Mouse (Mus musculus): ENCODE data around the gene Cd40.
A peak's percentile ranks its signal among the peaks of the same experiment; 100 is the strongest.

Gene Cd40

DNA sequence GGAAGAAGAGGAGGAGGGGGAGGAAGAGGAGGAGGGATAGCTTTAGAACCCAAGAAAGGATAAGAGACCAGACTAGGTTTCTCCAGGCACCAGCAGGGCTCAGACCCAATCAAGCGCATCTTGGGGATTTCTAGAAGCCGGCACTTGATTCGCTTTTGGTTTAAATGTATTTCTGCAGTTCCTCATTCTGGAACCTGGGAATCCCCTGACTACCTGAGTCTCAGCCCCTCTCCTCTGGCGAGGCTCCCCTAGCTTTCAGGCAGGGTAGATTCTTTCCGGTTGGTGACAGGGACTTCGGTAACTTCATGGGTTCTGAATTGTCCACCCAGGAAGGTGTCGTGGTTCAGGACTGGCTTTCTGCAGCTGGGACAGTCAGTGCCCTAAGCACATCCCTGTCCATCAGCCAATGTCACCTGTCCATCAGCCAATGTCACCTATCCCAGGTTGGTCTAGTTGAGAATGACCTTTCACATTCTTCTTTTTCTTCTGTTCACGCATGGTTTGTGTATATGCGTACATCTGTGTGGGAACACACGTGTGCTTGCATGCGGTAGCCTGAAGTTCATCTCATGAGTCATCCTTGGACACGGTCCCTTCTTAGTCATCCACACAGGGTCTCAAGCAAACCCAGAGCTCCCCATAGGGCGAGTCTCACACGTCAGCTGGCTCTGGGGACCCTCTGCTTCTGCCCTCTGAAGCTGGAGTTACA, 1.1 kb downstream of the Cd40 start:
- DNase-seq (ENCODE audit: low spot score), result no peak

DNA sequence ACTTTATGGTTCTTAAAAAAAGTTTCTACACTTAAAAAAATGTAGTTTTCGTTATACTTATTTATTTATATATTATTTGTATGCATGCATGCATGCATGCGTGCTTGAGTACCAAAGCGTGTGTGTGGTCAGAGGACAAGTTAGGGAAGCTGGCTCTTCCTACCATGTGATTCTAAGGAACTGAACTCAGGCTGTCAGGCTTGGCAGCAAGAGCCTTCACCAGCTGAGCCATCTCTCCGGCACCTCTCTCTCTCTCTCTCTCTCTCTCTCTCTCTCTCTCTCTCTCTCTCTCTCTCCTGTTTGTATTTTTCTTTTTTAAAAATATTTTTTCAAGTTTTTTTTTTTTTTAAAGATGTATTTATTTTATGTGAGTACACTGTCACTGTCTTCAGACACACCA, 4.5 kb downstream of the Cd40 start:
- no peak for DNase-seq (ENCODE audit: low spot score)

DNA sequence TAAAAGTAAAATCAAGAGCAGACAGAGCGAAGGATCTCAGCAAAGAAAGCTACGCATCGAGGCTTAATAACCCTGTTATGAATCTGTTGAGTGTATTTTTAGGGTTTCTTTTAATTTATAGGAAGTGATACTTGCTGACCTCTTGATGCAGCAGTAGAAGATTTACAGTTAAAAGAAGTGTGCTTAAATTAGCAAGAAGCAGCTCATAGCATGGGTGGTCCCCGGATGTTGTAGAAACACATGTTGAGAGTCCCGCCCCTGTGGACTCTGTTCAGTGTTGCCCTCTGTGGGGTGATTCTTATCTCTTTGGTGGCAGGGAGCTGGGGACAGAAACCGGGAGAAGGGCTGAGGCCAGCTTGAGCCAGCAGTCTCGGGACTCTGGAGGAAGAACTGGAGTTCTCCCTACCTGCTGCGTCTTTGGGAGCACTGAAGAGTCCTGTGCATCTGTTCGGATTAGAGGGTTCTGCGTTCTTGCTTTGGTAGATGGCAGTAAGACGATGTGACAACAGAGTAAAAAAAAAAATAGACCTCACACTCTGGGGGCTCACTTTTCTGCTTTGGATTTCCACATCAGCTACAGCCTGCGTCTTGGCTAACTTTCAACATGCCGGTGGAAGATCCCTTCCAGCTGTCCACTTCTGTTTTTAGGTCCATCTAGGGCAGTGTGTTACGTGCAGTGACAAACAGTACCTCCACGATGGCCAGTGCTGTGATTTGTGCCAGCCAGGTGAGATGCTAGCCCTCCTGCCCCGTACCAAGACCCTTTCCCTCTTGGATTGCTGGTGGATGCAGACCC, 6.4 kb downstream of the Cd40 start:
- DNase-seq (ENCODE audit: low spot score), result no peak

DNA sequence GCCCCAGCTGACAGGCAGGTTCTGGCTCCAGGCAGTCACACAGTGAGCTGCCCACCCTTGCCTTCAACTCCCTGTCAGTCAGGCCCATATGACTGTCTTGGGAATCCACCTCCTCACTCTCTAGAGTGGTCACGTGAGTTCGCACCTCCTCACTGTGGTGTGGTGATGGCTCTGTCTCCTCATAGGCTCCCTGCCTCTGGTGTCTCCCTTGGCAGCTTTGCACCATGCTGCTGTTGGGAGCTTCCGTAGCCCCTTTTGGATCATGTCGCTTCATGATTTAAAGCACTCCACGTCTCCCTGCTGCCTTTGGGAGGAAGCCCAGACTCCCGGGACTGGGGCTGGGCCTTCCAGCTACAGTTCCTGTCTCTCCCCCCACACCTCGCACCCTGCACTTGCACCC, 9.1 kb downstream of the Cd40 start:
- no peak for DNase-seq (ENCODE audit: low spot score)

DNA sequence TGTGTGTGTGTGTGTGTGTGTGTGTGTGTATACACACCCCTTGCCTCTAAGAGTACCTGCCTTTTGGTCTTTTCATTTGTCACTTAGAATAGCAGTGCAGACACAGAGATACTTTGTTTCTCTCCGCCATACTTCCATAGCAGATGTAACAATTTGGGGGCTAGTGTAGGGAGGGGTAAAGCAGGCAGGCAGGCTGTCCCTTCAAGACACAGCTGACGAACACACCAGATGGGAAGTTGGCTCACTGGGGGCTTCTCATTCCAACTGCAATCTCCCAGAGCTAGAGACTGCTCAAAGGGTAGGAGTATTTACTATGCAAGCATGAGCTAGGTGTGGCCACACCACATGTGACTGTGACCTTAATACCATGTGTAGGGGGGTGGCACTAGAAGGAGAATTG, 13.4 kb downstream of the Cd40 start:
- DNase-seq (ENCODE audit: low spot score), result no peak

DNA sequence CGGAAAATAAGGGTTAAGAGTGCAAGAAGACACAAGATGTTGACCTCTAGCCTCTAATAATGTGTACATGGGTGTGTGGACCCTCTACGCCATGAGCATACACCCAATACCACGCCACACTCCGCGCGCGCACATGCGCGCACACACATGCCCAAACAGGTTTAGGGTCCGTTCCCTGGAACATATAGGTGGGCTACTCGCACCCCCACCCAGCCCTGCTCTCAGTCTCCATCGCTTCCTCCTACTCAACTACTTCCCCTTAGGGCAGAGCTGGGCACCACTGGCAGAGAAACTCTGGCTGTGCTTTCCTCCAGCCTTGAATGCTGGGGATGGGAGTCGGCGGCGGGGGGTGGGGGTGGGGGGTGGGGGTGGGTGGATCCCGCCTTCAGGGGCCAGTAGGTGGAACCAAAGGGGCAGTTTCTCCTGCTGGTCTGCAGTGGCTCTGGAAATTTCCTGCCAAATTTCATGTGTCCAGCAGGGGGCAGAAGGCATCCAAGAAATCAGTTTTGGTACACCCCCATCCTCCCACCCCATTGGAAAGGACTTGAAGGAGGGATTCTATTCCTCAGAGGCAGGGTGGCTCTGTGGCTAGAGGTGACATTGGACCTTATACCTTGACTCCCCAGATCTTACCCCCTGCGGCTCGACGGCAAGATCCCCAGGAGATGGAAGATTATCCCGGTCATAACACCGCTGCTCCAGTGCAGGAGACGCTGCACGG, 14.8 kb downstream of the Cd40 start:
- DNase-seq (ENCODE audit: low spot score), result peak; percentile 91

DNA sequence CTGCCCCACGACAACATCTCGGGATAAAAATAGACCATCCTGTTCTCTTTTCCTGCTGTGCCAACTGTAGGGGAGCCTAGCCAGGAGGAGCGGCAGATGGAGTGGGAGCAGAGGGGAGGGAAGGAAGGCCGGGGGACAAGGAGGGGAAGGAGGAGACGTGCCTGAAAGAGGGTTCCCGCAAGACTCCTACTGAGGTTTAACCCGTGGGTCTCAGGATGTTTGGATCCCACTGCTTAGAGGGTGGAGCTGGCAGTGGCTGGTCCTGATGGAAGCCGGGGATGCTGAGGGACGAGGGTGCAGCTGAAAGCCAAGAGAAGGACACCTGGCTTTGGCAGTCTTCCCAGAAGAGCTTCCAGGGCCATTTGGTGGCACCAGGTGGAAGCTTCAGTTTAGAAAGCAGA, 18.0 kb downstream of the Cd40 start:
- no peak for DNase-seq (ENCODE audit: low spot score)

DNA sequence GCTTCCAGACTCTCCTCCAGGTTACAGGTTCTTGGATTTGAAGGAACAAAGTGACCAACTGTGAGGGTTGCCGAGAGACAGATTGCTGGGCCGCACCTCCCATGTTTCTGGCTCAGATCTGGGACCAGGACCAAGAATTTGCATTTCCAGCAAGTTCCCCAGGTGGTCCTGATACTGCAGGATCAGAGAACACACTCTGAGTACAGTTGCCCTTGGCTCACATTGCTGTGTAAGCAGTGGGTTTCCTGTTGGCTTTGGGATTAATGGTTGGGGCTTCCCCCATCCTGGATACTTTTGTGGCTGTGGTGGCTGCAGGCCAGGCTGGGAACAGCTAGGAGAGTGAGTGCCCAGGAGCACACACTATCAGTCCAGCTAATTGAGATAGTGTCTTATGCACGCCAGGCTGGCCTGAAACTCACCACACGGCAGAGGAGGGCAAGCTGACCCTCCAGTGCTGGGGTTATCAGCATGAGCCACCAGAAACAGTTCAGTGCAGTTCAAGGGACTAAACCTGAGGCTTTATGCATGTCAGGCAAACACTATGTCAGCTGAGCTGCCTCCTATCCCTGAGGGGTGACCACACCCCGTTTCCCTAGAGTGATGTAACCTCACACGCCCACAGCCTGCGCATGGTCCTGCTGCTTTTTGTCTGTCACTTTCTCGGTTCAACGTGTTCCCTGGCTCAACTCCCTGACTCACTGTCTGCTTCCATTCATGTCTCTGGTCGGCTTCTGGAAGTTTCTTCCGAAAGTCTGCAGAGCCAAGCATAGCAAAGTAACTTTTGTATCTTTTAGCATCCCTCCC, 18.9 kb downstream of the Cd40 start:
- DNase-seq (ENCODE audit: low spot score), result no peak

DNA sequence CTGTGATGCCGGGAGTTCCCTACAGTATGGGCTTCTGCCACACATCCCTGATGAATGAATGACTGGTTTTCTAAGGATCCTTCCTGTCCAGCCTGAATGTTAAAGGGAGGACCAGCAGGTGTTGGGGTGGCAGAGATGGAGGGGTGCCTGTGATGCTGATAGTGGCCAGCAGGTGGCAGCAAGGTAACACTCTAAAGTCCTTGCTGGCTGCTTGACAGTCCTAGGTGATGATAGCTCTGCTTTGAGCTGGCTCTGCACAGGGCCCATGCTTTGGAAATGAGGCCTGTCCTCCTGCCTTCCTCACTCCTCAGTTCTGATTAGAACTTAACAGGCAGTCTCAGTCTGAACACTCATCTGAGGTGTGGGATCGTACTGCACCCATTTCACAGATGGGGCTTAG, 19.5 kb downstream of the Cd40 start:
- DNase-seq (ENCODE audit: low spot score), result peak; percentile 96

DNA sequence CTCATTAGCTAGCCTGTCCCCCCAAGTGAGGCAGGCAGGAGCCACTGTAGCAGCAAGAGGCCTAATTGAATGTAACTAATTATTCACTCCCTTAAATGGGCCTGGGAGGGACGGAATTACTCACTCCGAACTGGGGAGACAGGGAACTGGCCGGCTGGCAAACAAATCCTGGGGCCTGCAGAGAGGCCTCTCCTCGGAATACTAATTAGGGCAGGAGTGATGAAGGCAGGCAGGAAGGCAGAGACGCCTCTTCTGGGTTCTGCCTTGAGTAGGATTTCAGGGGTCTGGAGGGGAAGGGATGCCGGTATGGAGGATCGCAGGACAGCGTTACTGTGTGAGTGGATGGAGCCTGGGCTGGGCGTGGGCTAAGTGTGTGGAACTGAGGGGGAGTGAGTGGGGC, 21.6 kb downstream of the Cd40 start:
- peak; percentile 62 for DNase-seq (ENCODE audit: low spot score)

DNA sequence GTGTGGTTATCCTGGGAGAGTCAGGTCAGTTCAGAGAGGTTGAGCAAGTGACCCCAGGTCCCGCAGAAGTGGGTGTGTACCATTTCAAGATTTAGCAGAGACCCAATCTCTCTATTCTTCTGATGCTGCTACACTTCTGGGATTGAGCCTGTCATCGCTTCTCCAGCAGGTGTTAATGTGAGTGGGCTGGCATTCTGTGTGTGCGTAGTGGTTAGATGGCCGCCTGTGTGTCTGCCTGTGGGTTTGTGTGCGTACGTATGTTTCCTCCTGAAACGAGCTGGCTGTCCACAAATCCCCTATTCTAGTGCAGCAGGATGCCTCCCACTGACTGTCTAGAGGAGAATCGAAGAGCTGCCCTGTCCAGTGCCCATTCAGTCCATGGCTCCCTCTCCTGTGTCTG, 22.6 kb downstream of the Cd40 start:
- no peak for DNase-seq (ENCODE audit: low spot score)

DNA sequence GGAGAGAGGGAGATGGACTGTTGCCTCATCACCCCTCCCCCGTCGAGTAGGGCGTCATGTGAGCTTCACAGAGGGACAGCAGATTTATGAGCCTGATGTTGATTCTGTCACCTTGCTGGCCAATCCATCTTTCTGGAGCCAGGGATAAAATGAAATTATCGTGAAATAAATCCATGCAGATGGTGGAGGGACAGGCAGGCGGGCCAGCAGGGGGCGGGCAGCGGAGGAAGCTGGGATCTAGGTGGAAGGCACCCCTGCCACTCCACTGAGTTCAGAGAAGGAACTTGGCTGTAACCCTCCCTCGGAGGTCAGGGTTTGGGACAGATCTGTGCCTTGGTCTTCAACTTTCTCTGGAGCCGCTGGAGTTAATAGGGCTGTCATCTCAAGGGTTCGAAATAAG, 23.2 kb downstream of the Cd40 start:
- DNase-seq (ENCODE audit: low spot score), result peak; percentile 68

DNA sequence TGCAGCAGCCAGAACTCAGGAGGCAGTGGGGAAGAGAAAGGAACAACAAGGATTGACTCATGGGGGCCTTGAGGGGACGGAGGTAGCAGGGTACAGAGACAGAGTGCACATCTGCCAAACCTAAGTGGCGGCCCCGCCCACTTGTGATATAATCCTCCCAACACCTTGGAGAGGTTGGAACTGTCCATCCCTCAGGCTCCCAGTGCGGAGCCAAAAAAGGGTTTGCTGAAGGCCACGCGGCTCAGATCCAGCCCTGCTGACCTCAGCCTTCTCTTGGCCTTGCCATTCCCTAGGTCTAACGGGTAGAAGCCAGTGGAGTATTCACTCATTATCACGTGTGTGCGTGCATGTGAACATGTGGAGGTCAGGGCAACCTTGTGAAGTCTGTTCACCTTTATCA, 25.2 kb downstream of the Cd40 start:
- no peak for DNase-seq (ENCODE audit: low spot score)

DNA sequence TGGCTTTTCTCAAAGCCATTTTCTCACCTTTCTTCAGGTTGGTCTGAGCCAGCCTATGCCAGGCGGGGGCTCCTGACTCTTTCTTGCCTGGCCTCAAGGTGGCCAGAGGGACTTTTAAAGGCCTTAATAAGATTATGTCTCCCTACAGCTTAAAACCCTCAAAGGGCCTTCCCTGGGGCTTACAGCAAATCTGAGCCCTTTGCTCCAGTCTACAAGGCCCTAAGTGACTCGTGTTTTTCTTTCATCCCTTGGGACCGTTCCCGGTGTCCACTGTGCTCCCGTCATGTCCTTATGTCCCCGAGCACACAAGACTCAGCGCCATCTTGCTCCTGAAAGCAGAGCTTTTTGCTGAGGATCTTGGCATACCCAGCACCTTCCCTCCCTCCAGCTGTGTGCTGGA, 25.8 kb downstream of the Cd40 start:
- DNase-seq (ENCODE audit: low spot score), result no peak

DNA sequence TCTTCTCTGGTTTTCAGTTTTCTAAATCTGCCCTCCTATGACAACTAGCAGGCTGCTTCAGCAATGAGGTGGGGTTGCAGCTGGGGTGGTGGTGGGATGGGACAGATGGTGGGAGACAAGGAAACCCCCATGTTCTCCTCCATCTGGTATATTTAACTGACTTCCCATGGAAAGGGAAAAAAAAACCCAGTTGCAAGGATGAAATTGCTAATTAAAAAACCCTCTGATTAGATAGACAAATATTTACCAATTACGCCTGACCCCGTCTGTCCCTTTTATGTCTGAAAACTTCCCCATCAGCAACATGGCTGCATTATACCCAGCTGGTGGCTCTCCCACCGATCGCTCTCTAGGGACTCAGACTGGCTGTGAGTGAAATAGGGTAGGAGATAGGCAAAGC, 31.2 kb downstream of the Cd40 start:
- DNase-seq (ENCODE audit: low spot score), result no peak

DNA sequence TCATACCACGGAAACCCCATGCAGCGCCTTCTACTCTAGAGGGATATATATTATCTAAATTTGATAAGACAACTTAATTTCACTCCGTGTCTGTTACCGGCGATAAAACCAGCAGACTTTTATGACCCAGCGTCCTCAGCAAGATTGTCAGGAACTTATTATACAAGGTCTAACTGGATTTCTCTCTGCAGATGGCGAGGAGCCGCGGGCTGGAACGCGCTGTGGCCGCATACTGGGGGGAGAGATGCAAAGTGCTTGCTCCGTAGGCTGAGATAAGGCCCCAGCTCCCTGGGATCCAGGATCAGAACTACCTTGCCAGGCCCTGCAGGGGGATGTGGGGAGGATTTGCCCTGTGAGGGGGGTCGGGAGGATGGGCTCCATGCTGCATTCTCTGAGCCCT, 34.0 kb downstream of the Cd40 start:
- no peak for DNase-seq (ENCODE audit: low spot score)

DNA sequence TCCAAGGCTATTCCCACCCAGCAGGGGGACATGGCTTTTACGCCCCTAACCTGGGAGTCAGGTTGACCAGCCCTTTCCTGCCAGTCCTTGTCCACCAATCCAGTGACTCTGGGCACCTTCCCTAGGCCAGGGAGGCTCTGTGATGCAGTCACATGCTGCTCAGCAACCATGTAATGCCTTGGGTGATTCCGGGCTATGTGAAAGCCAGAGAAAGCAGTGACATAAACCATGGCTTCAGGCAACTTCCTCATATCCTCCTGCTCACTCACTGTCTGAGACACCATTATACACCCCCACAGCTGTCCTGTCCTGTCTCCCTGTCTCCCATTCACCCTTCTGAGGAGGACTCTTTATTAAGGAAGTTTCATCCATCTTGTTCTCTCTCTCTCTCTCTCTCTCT, 35.2 kb downstream of the Cd40 start, which contains the start of gene 1700025C18Rik:
TSS of gene 1700025C18Rik (minus strand) at position 101 of the 400 bp plus-strand sequence.
- DNase-seq (ENCODE audit: low spot score), result no peak

DNA sequence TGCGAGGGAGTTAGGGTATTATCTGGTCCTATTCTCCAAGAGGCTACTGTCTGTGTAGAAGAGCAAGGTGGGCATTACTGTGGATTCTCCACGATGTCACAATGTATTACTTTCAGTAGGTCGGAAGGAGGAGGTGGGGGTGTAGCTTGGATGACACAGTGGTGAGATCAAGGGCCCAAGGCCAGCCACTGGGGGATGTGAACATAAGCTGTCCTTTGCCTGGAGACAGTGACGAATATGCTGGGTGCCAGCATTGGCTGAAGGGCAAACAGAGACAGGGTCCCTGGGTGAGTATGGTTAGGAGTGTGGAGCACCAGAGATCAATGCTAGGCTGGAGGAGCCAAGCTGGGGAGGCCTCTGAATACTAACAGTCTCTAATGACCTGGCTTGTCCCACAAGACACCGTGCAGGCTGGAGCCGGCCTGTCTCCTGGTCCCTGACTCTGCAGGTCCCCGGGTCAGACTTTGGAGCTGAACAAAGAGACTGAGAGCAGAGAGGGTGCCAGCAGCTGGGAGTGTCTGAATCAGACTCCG, 36.1 kb downstream of the Cd40 start:
- no peak for DNase-seq (ENCODE audit: low spot score)

DNA sequence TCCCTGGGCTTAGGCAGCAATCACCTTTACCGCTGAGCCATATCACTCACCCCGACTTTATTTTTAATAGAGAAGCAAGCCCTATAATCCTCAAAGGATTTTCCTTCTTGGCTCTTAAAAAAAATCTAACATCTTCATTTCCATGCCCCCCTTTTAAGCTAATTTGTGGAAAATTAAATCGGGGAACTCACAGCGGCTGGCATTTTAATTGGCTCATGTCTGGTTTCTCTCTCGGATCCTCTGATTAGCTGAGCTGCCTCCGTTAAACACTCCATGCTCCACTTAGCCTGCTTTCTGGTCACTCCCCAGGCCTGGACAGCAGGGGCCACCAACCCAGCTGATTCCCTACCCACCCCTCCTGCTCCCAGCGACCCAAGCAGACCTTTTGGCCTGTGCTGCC, 37.0 kb downstream of the Cd40 start:
- no peak for DNase-seq (ENCODE audit: low spot score)

DNA sequence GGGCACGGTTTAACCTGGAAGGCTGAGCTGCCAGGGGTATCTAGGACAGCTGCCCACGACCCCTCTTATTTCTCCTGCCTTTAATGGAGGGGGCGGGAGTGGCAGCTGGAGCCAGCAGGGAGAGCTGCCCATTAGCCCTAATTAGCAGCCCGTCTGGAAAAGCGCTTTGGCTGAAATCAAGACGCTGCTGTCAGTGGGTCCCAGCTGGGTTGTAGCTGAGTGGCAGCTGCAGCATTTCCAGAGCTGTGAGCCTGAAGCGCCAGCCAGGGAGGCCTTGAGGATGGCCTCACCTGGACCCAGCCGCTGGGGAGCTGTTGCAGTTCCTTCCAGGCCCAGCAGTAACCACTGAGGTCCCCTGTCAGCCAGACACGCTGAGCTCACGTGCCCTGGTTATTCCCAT, 40.9 kb downstream of the Cd40 start:
- peak; percentile 88 for DNase-seq (ENCODE audit: low spot score)

DNA sequence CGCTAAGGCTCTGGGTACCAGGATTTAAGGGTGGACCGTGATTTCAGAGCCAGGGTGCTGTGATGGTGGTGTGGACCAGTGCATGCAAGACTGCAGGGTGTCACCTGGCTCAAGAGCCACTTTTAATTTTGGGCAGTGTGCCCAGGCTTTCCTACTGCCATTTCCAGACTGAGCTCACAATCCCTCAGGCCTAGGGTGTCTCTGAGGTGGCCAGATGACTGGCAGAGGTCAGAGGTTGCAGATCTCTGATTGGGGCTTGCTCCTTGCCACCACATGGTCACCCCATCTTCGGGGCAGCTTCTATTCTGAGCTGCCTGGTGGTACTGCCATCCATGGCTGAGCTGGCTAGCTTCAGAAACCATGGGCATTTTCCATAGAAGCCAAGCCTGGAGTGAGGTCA, 43.4 kb downstream of the Cd40 start:
- DNase-seq (ENCODE audit: low spot score), result no peak

DNA sequence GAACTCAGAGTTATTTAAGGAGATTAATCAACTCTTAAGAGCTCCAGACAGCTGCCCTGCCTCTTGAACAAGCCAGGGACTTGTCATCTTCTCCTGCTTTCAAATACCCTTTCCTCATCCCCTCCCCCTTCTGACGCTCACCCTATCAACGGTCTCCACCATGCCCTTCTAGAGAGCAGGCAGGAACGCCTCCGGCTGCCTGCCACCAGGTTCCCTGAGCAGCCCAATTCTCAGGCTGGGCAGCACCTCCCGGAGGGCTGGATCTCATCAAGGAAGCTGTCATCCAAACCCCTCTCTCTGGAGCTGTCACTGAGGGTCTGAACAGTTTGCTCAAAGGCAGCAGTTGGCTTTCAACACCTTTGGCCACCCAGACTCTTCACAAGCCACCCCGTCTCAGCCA, 45.3 kb downstream of the Cd40 start:
- no peak for DNase-seq (ENCODE audit: low spot score)
